Mouse (Mus musculus) lung, adult 2 months (tissue): ENCODE measurements around the gene Enthd1.
"Not testable (repeated sequence)": the region's sequence is repeated elsewhere in the genome, so short reads cannot be mapped to it uniquely, and the experiment has no call there.

ENCODE experiments used
- CTCF ChIP-seq: fragments of 200-500 bp; IDR thresholded peaks from 2 replicates; pipeline ENCODE4 v1.5.1; 2011; ENCODE audit warnings: mild to moderate bottlenecking, low read length, control low read depth; ENCODE audit not compliant: insufficient read depth
- POLR2A ChIP-seq: fragments of 200-500 bp; IDR thresholded peaks from 2 replicates; pipeline ENCODE4 v1.6.1; 2011; ENCODE audit warnings: low read depth, mild to moderate bottlenecking, control low read depth, low read length, borderline replicate concordance; ENCODE audit errors: extremely low read depth

- not testable (repeated sequence) for TF ChIP-seq CTCF, POLR2A
These were observed 67.2 kb downstream of the Enthd1 start for GRCm38 (mm10) chr15:80497733-80498132.
